Mouse (Mus musculus) ES-E14 (cell line): ENCODE results near the gene Ptpru. TPM values are rescaled to one million over a fixed set of nuclear protein-coding genes. Genes with fewer than 3 reads are reported as not detected.

Experiments used
- DNase-seq: peaks from one replicate; pipeline ENCODE4 v3.0.0-alpha.2; 2013; ENCODE audit warnings: low read depth, low spot score
- H3K27ac ChIP-seq: 2 replicates; pipeline ENCODE4 v1.5.1; 2012; ENCODE audit warnings: low read depth, mild to moderate bottlenecking, low read length, moderate library complexity, mixed read lengths; ENCODE audit not compliant: poor library complexity, insufficient read depth, severe bottlenecking
- H3K36me3 ChIP-seq: 2 replicates; pipeline ENCODE4 v1.6.1; 2012; ENCODE audit warnings: mild to moderate bottlenecking, low read length, moderate library complexity, mixed read lengths; ENCODE audit not compliant: control insufficient read depth, poor library complexity, insufficient read depth, severe bottlenecking
- H3K4me1 ChIP-seq, 2 experiments: fragments of 150-350 bp in 1 of 2; sonication (generic) in 1 of 2; 2 replicates each; pipeline ENCODE4 v1.6.1; 2012; ENCODE audit warnings: low read length in 2 of 2, mild to moderate bottlenecking in 1 of 2, mixed read lengths in 1 of 2; ENCODE audit not compliant: control insufficient read depth in 2 of 2, insufficient read depth in 2 of 2, poor library complexity in 1 of 2
- H3K4me3 ChIP-seq, 2 experiments: fragments of 150-350 bp in 1 of 2; sonication (generic) in 1 of 2; 2 replicates each; pipeline ENCODE4 v1.5.1; 2012; ENCODE audit warnings: low read length in 2 of 2, low read depth in 1 of 2, mild to moderate bottlenecking in 1 of 2, mixed read lengths in 1 of 2; ENCODE audit not compliant: insufficient read depth in 1 of 2, poor library complexity in 1 of 2, severe bottlenecking in 1 of 2
- H3K9ac ChIP-seq: 2 replicates; pipeline ENCODE4 v1.6.1; 2012; ENCODE audit warnings: low read depth, mild to moderate bottlenecking, low read length, mixed read lengths; ENCODE audit not compliant: poor library complexity, insufficient read depth, severe bottlenecking
- H3K9me3 ChIP-seq: fragments of 150-350 bp; sonication (generic); 2 replicates; pipeline ENCODE4 v1.6.1; 2012; ENCODE audit warnings: low read depth, mild to moderate bottlenecking, low read length; ENCODE audit not compliant: control insufficient read depth, insufficient read depth
- CHD2 ChIP-seq: IDR thresholded peaks from 2 replicates; pipeline ENCODE4 v1.6.1; 2014; ENCODE audit warnings: mild to moderate bottlenecking, low read depth, low read length, inconsistent platforms
- HCFC1 ChIP-seq: IDR thresholded peaks from 2 replicates; pipeline ENCODE4 v1.6.1; 2012; ENCODE audit warnings: low read length, inconsistent platforms, borderline replicate concordance; ENCODE audit not compliant: insufficient read depth
- MAFK ChIP-seq: IDR thresholded peaks from 2 replicates; pipeline ENCODE4 v1.6.1; 2014; ENCODE audit warnings: mild to moderate bottlenecking, low read depth, low read length, inconsistent platforms; ENCODE audit not compliant: insufficient read depth
- ZC3H11A ChIP-seq: IDR thresholded peaks from 2 replicates; pipeline ENCODE4 v1.6.1; 2012; ENCODE audit warnings: low read depth, mild to moderate bottlenecking, inconsistent platforms, low read length, borderline replicate concordance
- ZNF384 ChIP-seq: IDR thresholded peaks from 2 replicates; pipeline ENCODE4 v1.6.1; 2012; ENCODE audit warnings: low read depth, low read length, inconsistent platforms
- in situ Hi-C, 2 experiments: fragments of 600-800 bp; cut with MboI; formaldehyde crosslinking; loops; one replicate each; pipeline ENCODE4 v1.15.1; 2025; ENCODE audit warnings: low sequenced_read_pairs in 2 of 2, inconsistent platforms in 1 of 2; ENCODE audit not compliant: unreplicated experiment in 2 of 2
- total RNA-seq: library from RNA; depleted of rRNA; stranded (reverse); fragments of 300-350 nt; gene quantifications from 2 replicates; pipeline ENCODE4 v1.2.3, GENCODE M21; 2012

Ptpru gene
- total RNA-seq, 1 experiment = 11.2 TPM

DNA sequence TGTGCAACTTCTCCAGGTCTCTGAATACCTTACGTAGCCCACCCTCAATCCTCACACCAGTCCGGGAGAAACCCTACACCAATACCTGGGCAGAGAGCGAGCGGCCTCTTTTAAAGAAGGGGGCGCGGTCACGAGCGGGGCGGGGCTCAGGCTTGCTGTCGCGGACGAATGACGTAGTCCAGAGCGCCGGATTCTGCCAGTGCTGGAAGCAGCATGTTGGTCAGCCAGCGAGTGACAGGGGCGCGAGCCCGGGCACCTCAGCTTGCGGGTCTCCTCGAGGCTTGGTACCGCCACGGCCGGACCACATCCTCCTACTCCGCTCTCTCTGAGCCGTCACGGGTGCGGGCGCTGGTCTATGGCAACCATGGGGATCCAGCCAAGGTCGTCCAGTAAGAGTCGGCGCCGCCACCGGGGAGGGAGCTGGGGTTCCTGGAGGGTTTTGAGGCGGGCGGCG is 5.2 kb upstream of the Ptpru start, which contains the start of gene Mecr:
Gene Mecr (plus strand): TSS at position 181 of the 454 bp plus-strand sequence.
- Histone ChIP-seq H3K9ac (peak within 1 kb of the TSS; percentile 98), H3K9me3 (no peaks in the 10 kb centered on the region), H3K4me1 (peaks cover 2 to 6% of the 10 kb centered on the region in 2 experiments; a peak in 2 of 4 replicates), H3K36me3 (no peaks in the 10 kb centered on the region), H3K27ac (no peak within 1 kb of the TSS; the same call in 1 of the 2 replicates), H3K4me3 (peak within 1 kb of the TSS; percentile 94 to 99)
- in situ Hi-C loops = loop anchor here in 1 of 2 experiments (25.0 kb wide), 2 partner anchors 581 to 881 kb away; no protein-coding TSS in a partner anchor
- peak; percentile 93 for DNase-seq
- TF ChIP-seq MAFK = no peak
- TF ChIP-seq CHD2 = no peak
- TF ChIP-seq ZNF384 = no peak
- TF ChIP-seq ZC3H11A = peak; percentile 18; the same call in 1 of the 2 replicates
- peak; percentile 84 for TF ChIP-seq HCFC1

DNA sequence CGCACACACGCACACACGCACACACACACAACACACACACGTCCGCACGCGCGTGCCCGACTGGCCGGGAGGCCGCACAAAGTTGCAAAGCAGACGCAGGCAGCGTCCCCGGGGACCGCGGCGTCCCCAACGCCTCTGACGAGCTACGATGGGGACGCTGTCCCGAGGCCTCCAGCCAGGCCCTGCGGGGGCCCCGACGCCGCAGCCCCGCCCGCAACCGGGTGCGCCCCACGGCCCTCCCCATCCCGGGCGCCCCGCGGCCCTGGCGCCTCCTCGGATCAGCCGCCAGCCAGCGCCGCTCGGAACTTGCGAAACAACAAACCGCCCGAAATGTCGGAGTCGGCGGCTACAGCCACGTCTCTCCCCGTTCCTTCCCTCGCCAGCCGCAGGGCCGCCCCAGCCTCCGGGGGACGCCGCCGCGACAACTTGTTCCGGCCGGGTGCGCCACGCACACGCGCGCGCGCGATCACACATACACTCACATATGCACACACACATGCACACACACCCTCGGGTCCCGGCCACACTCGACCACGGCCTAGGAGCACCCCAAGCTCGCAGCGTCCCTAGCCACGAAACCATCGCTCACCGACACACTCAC is 1.1 kb downstream of the Ptpru start:
- peak overlapping the region; percentile 48; the same call in 1 of the 2 replicates for H3K9ac ChIP-seq
- TF ChIP-seq ZC3H11A = no peak
- TF ChIP-seq ZNF384 = no peak
- TF ChIP-seq MAFK = no peak
- TF ChIP-seq CHD2 = no peak
- peaks cover 0 to 12% of the 10 kb centered on the region in 2 experiments; a peak in 2 of 4 replicates for H3K4me1 ChIP-seq
- H3K27ac ChIP-seq = no peak overlapping the region
- in situ Hi-C loops = loop anchor here in 1 of 2 experiments (5.0 to 25.0 kb wide), 3 partner anchors 115 to 875 kb away; no protein-coding TSS in a partner anchor
- peak overlapping the region; percentile 69 to 70 for H3K4me3 ChIP-seq
- H3K36me3 ChIP-seq = no peaks in the 10 kb centered on the region
- H3K9me3 ChIP-seq = no peaks in the 10 kb centered on the region
- no peak for DNase-seq

DNA sequence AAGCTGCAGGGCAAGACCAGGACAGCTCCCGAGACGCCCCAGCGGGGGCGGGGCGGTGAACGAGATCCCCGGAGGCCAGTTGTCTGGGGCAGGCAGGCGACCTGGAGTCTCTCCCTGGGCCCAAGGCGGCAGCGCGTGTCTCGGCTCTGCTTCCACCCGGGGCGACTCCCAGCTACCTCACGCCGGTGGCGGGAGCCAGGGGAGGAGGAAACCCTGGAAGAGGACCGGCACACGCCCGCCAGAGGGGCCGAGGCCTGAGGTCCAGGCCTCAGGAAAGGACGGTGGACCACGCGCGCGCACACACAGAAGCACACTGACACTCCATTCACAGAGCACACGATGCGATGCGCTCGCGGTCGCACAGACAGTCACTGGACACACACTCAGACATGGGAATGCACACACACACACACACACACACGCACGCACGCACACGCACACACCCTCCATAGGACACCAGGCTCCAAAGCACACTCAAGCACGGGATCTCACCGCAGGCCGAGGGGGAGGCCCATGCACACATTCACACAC is 1.7 kb downstream of the Ptpru start:
- Histone ChIP-seq H3K4me1 (peaks cover 0 to 12% of the 10 kb centered on the region in 2 experiments; a peak in 2 of 4 replicates), H3K4me3 (peak overlapping the region; percentile 69 to 70), H3K9ac (peak overlapping the region; percentile 48; the same call in 1 of the 2 replicates), H3K9me3 (no peaks in the 10 kb centered on the region), H3K27ac (no peak overlapping the region), H3K36me3 (no peaks in the 10 kb centered on the region)
- TF ChIP-seq ZC3H11A = no peak
- TF ChIP-seq ZNF384 = no peak
- no peak for TF ChIP-seq CHD2
- no peak for TF ChIP-seq MAFK
- TF ChIP-seq HCFC1 = no peak
- no peak for DNase-seq
- in situ Hi-C loops = loop anchor here in 1 of 2 experiments (5.0 to 25.0 kb wide), 3 partner anchors 114 to 874 kb away; no protein-coding TSS in a partner anchor

DNA sequence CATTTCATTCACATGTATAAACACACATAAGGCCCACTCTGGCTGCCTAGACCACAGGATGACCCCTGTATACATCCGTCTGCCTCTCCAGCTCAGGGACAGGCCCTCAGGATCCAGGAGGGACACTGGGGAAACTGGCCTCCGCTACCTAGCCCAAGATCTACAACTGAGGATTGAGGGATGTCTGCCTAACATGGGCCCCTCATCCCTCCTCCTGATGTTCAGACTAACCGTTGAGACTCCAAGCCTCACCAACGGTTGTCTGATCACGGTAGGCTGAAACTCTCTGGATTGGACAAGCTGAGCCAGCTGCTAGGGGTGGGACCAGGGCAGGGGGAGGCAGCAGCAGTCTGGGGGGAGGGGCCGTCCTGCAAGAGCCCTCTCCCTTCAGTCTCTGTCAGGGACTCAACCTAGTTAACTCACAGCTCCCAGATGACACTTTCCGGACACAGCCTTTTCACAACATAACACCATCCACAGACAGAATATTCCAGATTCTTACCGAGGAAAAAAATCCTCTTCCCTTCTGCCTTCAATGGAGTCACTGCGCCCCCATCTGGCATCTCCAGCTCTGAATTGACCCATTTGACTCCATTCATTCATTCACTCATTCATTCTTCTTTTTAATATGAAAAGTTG is 4.0 kb downstream of the Ptpru start:
- in situ Hi-C loops = loop anchor here in 1 of 2 experiments (25.0 kb wide), 2 partner anchors 572 to 872 kb away; no protein-coding TSS in a partner anchor
- H3K4me1 ChIP-seq = peaks cover 0 to 12% of the 10 kb centered on the region in 2 experiments; a peak in 2 of 4 replicates
- no peaks in the 10 kb centered on the region for H3K36me3 ChIP-seq
- no peaks in the 10 kb centered on the region for H3K9me3 ChIP-seq
- DNase-seq = no peak
- H3K27ac ChIP-seq = no peak overlapping the region
- TF ChIP-seq HCFC1 = no peak
- no peak for TF ChIP-seq ZNF384
- TF ChIP-seq MAFK = no peak
- no peak for TF ChIP-seq CHD2
- TF ChIP-seq ZC3H11A = no peak
- no peak overlapping the region for H3K4me3 ChIP-seq
- H3K9ac ChIP-seq = no peak overlapping the region
